Mouse (Mus musculus) kidney, adult 2 months (tissue): Measurements from ENCODE around the gene Mgat5b.

Experiments
- CTCF ChIP-seq: fragments of 200-500 bp; conservative IDR thresholded peaks from 2 replicates; pipeline ENCODE4 v1.5.1; 2011; ENCODE audit warnings: low read depth, mild to moderate bottlenecking, control low read depth, low read length, moderate library complexity, mixed read lengths; ENCODE audit not compliant: insufficient read depth, insufficient read length
- POLR2A ChIP-seq: fragments of 200-500 bp; IDR thresholded peaks from one replicate; pipeline ENCODE4 v1.6.1; 2011; ENCODE audit warnings: low read depth, low read length, control low read depth

DNA sequence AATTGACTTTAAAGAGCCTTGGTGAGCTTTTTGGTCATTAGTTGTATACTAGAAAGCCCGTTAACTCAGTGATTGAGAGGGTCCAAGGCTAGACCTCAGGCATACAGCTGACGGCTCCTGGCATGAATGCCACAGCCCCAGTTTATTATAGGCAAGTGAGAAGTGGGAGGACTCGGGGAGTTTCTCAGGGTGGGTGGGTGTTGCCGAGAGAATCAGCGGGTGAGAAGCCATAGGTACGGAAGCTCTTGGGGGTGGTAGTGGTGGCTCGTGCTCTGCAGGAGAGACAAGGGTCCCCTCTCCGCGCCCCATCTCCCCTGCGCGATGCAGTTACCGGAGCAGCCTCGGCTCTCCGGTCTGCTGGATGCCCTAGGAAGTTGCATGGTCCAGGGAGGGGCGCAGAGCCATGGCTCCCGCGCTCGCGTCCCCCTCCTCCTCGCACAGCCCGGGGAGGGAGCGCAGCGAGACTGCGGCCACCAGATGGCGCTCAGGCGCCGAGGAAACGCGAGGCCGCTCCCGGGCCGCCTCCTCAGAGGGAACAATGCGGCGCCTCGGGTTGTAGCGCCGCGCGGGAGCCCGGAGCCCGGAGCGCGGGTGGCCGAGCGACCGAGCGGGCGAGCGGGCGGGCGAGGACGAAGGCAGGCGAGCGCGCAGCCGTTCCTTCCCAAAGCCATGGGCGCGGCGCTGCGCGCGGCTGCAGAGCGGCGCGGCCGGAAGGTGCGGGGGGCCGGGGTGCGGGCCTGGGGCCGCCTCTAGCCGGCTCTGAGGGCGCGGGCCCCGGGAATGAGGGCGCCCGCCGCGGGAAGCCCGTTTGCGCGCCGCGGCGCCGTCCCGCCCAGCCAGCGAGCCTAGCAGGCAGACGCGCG, at the start of gene Mgat5b:
- TF ChIP-seq CTCF = peak; percentile 75
- TF ChIP-seq POLR2A = no peak
